Mouse (Mus musculus) mammary gland, adult 2 months (tissue): ENCODE measurements around the gene 4930438A08Rik. TPM values are rescaled to one million over a fixed set of nuclear protein-coding genes. Genes with fewer than 3 reads are reported as not detected.

Experiments
- polyA plus RNA-seq: library from polyadenylated mRNA; depleted of rRNA; stranded (reverse); fragments of >200 nt; gene quantifications from 2 replicates; pipeline ENCODE4 v1.2.3, GENCODE M21; 2012; ENCODE audit warnings: low replicate concordance; rRNA removed

The 4930438A08Rik gene
- polyA plus RNA-seq: 0.10 and 0.69 TPM in 2 replicates

GRCm38 (mm10) chr11:58274572-58274971 lies at the start of gene 4930438A08Rik:
TSS of gene 4930438A08Rik (plus strand) at chr11:58274799.

DNA sequence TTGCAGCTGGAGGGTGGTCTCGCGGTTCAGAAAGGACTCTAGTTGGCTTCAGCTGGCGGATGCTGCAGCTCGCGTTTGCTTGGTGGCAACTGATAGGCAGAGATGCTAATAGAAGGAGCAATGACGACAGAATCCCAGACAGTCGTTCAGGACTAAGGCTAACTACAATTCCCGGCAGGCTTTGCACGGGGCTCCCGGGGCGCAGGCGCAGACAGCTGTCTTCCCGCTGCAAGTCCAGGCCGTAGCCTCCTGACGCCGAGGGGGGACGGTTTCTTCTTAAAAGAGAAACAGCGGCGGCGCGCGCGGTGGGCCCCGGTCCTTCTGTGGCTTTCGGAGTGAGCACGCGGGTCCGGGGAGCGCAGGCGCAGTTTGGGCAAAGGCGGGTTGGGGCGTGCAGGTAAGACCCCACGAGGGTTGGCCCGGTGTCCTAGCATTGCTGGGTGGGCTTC lies 32.3 kb downstream of the 4930438A08Rik start, which contains the start of gene Zfp692:
Zfp692 (plus strand) TSS at position 210 of the 449 bp plus-strand sequence.

DNA sequence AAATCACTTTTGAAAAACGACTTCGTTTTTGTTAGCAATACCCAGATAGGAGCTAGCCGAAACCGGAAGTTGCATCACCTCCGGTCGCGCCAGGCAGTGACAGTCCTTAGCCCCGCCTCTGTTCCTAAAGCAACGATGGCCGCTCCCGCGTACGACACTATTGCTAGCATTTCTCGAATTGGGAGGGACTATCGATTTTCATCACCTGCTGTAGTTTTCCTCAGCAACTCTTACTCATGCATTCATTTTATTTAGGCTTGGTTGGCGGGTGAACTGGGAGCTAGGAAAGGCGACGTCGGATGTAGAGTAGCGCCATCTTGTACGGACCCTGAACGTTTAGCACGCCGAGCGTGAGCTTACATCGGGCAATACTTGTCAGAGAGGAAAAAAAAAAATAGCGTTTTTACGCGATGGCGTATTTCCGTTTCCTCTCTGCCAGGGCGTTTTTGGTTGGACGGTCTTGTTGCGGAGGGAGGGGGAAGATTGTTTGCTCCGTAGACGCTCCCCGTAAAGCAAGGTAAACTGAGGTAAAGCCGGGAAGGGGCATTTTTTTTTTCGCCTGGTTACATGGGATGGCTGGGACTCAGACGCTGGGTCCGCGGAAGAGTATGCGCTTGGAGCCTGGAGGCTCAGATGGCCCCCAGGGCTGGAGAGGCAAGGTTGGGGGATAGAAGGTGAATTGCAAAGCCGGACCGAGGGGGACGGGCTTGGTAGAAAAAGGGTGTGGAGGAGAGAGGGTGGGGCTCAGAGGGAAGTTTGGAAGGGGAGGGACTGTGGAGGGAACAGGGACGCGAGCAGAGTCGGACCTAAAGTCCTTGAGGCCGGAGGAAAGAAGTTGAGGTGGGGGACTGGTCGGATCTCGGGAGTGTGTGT lies 55.9 kb downstream of the 4930438A08Rik start, which contains the start of the genes Zfp672 and Sh3bp5l:
Zfp672 (minus strand) TSS at position 64 of the 873 bp plus-strand sequence.
Sh3bp5l (plus strand) TSS at position 449 of the 873 bp plus-strand sequence.

Other genes starting within 250 kb of the 4930438A08Rik start
- gene Gm12248, start 181.7 kb upstream of the 4930438A08Rik start, polyA plus RNA-seq: 1.5 and 3.7 TPM in 2 replicates
- gene Cnot8, start 170.6 kb upstream of the 4930438A08Rik start, polyA plus RNA-seq: 38.5 and 77.2 TPM in 2 replicates
- gene Gemin5, start 106.3 kb upstream of the 4930438A08Rik start, polyA plus RNA-seq: 6.9 and 8.1 TPM in 2 replicates
- gene Mrpl22, start 103.1 kb upstream of the 4930438A08Rik start, polyA plus RNA-seq: 15.7 and 28.1 TPM in 2 replicates
- 24.0 and 32.0 TPM in 2 replicates for gene Igtp, start 75.2 kb upstream of the 4930438A08Rik start, polyA plus RNA-seq
- 17.9 and 38.0 TPM in 2 replicates for gene Irgm2, start 75.2 kb upstream of the 4930438A08Rik start, polyA plus RNA-seq
- 23.9 and 26.7 TPM in 2 replicates for gene Zfp692, start 32.3 kb downstream of the 4930438A08Rik start, polyA plus RNA-seq
- 36.8 and 48.8 TPM in 2 replicates for gene Zfp672, start 55.5 kb downstream of the 4930438A08Rik start, polyA plus RNA-seq
- gene Sh3bp5l, start 55.9 kb downstream of the 4930438A08Rik start, polyA plus RNA-seq: 31.9 and 32.8 TPM in 2 replicates
- gene Lypd8, start 104.2 kb downstream of the 4930438A08Rik start, polyA plus RNA-seq: 0.49 TPM in 1 of 2 replicates, not detected in the other
- gene 1810065E05Rik, start 146.3 kb downstream of the 4930438A08Rik start, polyA plus RNA-seq: 0.13 TPM in 1 of 2 replicates, not detected in the other
- gene Gm12253, start 157.8 kb downstream of the 4930438A08Rik start, polyA plus RNA-seq: 0.11 and 0.19 TPM in 2 replicates
- not detected in 2 replicates for gene Lypd9, start 178.1 kb downstream of the 4930438A08Rik start, polyA plus RNA-seq
- gene Olfr30, start 187.5 kb downstream of the 4930438A08Rik start, polyA plus RNA-seq: not detected in 2 replicates
- gene Olfr332, start 217.8 kb downstream of the 4930438A08Rik start, polyA plus RNA-seq: not detected in 2 replicates
- gene Olfr331, start 227.8 kb downstream of the 4930438A08Rik start, polyA plus RNA-seq: not detected in 2 replicates